Mouse (Mus musculus) lung, adult 2 months (tissue): ENCODE data around the gene Dusp2.

ENCODE experiments used
- CTCF ChIP-seq: fragments of 200-500 bp; IDR thresholded peaks from 2 replicates; pipeline ENCODE4 v1.5.1; 2011; ENCODE audit warnings: mild to moderate bottlenecking, low read length, control low read depth; ENCODE audit not compliant: insufficient read depth
- POLR2A ChIP-seq: fragments of 200-500 bp; IDR thresholded peaks from 2 replicates; pipeline ENCODE4 v1.6.1; 2011; ENCODE audit warnings: low read depth, mild to moderate bottlenecking, control low read depth, low read length, borderline replicate concordance; ENCODE audit errors: extremely low read depth

DNA sequence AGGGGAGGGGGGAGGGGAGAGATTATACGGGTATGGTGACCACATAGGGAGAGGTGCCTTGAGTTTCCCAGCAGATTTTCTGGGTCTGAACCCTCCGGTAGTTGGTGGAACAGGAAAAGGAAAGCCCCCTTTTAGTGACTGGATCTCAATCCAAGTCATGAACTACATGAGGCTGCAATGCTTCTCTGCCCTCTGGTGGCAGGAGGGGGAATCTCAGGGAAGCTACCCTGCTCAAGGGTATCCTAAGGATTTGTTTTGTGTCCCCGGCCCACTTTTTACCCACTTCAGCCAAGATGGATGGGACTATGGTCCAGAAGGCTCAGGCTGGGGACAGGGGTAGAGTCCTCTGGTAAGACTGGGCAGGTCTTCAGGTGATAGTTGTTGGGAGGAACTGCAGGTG is 5.2 kb downstream of the Dusp2 start:
- TF ChIP-seq POLR2A (no peak), CTCF (peak; percentile 88)
